Mouse (Mus musculus): ENCODE measurements at regions not wholly inside any gene's neighbourhood (a gene's known extent, or its start where the extent isn't known, plus 50 kb on each side); places are given as distances from the start of the nearest gene placed in this dataset.

GRCm38 (mm10) chr4:95346722-95347197 lies 210.5 kb upstream of the Fggy start:
- peak; percentile 39; the same call in 1 of the 2 replicates for ATAC-seq (ENCODE audit: insufficient read depth, low FRiP score, low read depth)

GRCm38 (mm10) chr4:95347436-95347835 lies 209.9 kb upstream of the Fggy start:
- Histone ChIP-seq H3K9ac (no peak overlapping the region), H3K36me3 (no peaks in the 10 kb centered on the region), H3K4me3 (replicated peaks) (no peak overlapping the region), H3K27me3 (replicated peaks) (no peaks in the 10 kb centered on the region), H3K4me2 (no peak overlapping the region), H3K27ac (0 out of 2 replicates have a peak overlapping the region, but pooled peaks have one; percentile 37), H3K4me1 (no peaks in the 10 kb centered on the region), H3K9me3 (no peaks in the 10 kb centered on the region)
- no peak for ATAC-seq (ENCODE audit: insufficient read depth, low FRiP score, low read depth)
- WGBS, result 88% methylated on average over 2 of the region's 2 CpGs

More at GRCm38 (mm10) chr4:95346722-95347197, 210.5 kb upstream of the Fggy start:
- peak overlapping the region; percentile 37; the same call in 1 of the 2 replicates for H3K27ac ChIP-seq
- no peak overlapping the region for H3K4me2 ChIP-seq
- H3K4me3 ChIP-seq (replicated peaks), result no peak overlapping the region
- no peaks in the 10 kb centered on the region for H3K36me3 ChIP-seq
- no peaks in the 10 kb centered on the region for H3K27me3 ChIP-seq (replicated peaks)
- H3K4me1 ChIP-seq, result no peaks in the 10 kb centered on the region
- H3K9ac ChIP-seq, result no peak overlapping the region
- WGBS, result 48% methylated on average over 3 of the region's 3 CpGs
- no peaks in the 10 kb centered on the region for H3K9me3 ChIP-seq

GRCm38 (mm10) chr4:95348405-95349123 lies 208.7 kb upstream of the Fggy start:
- Histone ChIP-seq H3K9me3 (no peaks in the 10 kb centered on the region), H3K4me2 (no peak overlapping the region), H3K36me3 (no peaks in the 10 kb centered on the region), H3K27me3 (replicated peaks) (no peaks in the 10 kb centered on the region), H3K4me3 (replicated peaks) (no peak overlapping the region), H3K27ac (no peak overlapping the region), H3K4me1 (no peaks in the 10 kb centered on the region), H3K9ac (no peak overlapping the region)
- WGBS, result 69% methylated on average over 4 of the region's 4 CpGs
- no peak for ATAC-seq (ENCODE audit: insufficient read depth, low FRiP score, low read depth)

GRCm38 (mm10) chr4:95353894-95354319 lies 203.4 kb upstream of the Fggy start:
- H3K9ac ChIP-seq, result no peak overlapping the region
- no peak overlapping the region for H3K4me3 ChIP-seq (replicated peaks)
- H3K4me1 ChIP-seq, result no peaks in the 10 kb centered on the region
- H3K36me3 ChIP-seq, result no peaks in the 10 kb centered on the region
- 43% methylated on average over 7 of the region's 7 CpGs for WGBS
- no peaks in the 10 kb centered on the region for H3K27me3 ChIP-seq (replicated peaks)
- peak; percentile 56; the same call in 1 of the 2 replicates for ATAC-seq (ENCODE audit: insufficient read depth, low FRiP score, low read depth)
- no peaks in the 10 kb centered on the region for H3K9me3 ChIP-seq
- peak overlapping the region; percentile 8; the same call in 1 of the 2 replicates for H3K27ac ChIP-seq
- no peak overlapping the region for H3K4me2 ChIP-seq

DNA sequence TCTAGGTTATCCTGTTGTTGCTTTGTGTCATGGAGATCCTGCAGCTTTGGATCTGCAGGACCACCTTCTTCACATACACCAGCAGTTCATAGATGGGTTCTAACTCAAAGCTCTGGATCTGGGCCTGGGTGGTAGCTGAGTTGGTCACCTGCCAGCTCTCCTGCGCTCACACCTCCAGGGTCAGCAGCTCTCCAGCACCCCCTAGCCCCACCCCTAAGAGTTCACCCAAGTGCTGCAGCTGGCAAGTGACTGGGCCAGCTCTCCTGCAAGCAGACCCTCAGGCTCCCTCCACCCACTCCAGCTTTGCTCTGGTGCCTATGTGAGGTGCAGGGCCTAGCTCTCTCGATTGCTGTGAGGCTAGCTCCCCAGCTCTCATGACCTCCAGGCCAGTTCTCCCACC lies 198.6 kb upstream of the Fggy start:
- H3K9ac ChIP-seq, result no peak overlapping the region
- H3K4me1 ChIP-seq, result no peaks in the 10 kb centered on the region
- no peaks in the 10 kb centered on the region for H3K36me3 ChIP-seq
- no peak overlapping the region for H3K4me2 ChIP-seq
- no peak for ATAC-seq (ENCODE audit: insufficient read depth, low FRiP score, low read depth)
- no peak overlapping the region for H3K4me3 ChIP-seq (replicated peaks)
- H3K27me3 ChIP-seq (replicated peaks), result no peaks in the 10 kb centered on the region
- no peaks in the 10 kb centered on the region for H3K9me3 ChIP-seq
- 66% methylated on average over 2 of the region's 2 CpGs for WGBS
- H3K27ac ChIP-seq, result no peak overlapping the region

GRCm38 (mm10) chr4:95360336-95360967 lies 196.9 kb upstream of the Fggy start:
- Histone ChIP-seq H3K27ac (0 out of 2 replicates have a peak overlapping the region, but pooled peaks have one; percentile 24), H3K4me2 (no peak overlapping the region), H3K36me3 (no peaks in the 10 kb centered on the region), H3K9me3 (no peaks in the 10 kb centered on the region), H3K27me3 (replicated peaks) (no peaks in the 10 kb centered on the region), H3K4me3 (replicated peaks) (no peak overlapping the region), H3K9ac (no peak overlapping the region), H3K4me1 (no peaks in the 10 kb centered on the region)
- 45% methylated on average over 3 of the region's 3 CpGs for WGBS
- ATAC-seq (ENCODE audit: insufficient read depth, low FRiP score, low read depth), result no peak

GRCm38 (mm10) chr4:95364376-95365082 lies 192.8 kb upstream of the Fggy start:
- no peak overlapping the region for H3K9ac ChIP-seq
- no peaks in the 10 kb centered on the region for H3K4me1 ChIP-seq
- no peaks in the 10 kb centered on the region for H3K9me3 ChIP-seq
- ATAC-seq (ENCODE audit: insufficient read depth, low FRiP score, low read depth), result no peak
- H3K4me3 ChIP-seq (replicated peaks), result no peak overlapping the region
- 88% methylated on average over 4 of the region's 4 CpGs for WGBS
- no peaks in the 10 kb centered on the region for H3K36me3 ChIP-seq
- H3K4me2 ChIP-seq, result no peak overlapping the region
- H3K27me3 ChIP-seq (replicated peaks), result no peaks in the 10 kb centered on the region
- H3K27ac ChIP-seq, result no peak overlapping the region

GRCm38 (mm10) chr4:95376386-95376785 lies 180.9 kb upstream of the Fggy start:
- Histone ChIP-seq H3K9ac (no peak overlapping the region), H3K27me3 (replicated peaks) (no peaks in the 10 kb centered on the region), H3K9me3 (no peaks in the 10 kb centered on the region), H3K36me3 (no peaks in the 10 kb centered on the region), H3K4me2 (no peak overlapping the region), H3K4me1 (no peaks in the 10 kb centered on the region), H3K27ac (peak overlapping the region; percentile 69; the same call in 1 of the 2 replicates), H3K4me3 (replicated peaks) (no peak overlapping the region)
- 32% methylated on average over 5 of the region's 5 CpGs for WGBS
- no peak for ATAC-seq (ENCODE audit: insufficient read depth, low FRiP score, low read depth)

- H3K4me3 ChIP-seq (replicated peaks), result no peak overlapping the region
- no peaks in the 10 kb centered on the region for H3K9me3 ChIP-seq
- peak overlapping the region; percentile 69 for H3K27ac ChIP-seq
- no peaks in the 10 kb centered on the region for H3K4me1 ChIP-seq
- no peak overlapping the region for H3K9ac ChIP-seq
- 42% methylated on average over 9 of the region's 9 CpGs for WGBS
- H3K27me3 ChIP-seq (replicated peaks), result no peaks in the 10 kb centered on the region
- no peaks in the 10 kb centered on the region for H3K36me3 ChIP-seq
- H3K4me2 ChIP-seq, result no peak overlapping the region
- ATAC-seq (ENCODE audit: insufficient read depth, low FRiP score, low read depth), result no peak; the same call in 1 of the 2 replicates
Measured at GRCm38 (mm10) chr4:95377222-95378134, 179.8 kb upstream of the Fggy start.

DNA sequence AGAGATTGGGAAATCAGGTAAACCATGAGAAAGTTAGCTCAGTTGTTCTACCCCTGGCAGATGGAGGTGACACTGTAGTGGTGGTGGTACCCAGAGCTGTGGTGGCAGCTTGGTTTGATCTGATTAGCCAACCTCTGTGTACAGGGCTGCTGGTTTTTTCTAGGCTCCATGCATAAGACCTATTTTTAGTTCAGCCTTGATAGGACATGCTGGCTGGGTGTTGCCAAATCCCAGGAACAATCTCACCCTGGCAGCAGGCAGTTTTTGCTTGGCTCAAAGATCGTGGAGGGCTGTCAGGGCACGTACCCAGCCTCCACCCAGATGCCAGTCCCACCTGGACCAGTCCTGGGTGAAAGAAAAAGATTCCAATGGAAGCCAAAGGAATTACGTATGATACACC lies 178.7 kb upstream of the Fggy start:
- Histone ChIP-seq H3K9ac (no peak overlapping the region), H3K4me1 (no peaks in the 10 kb centered on the region), H3K27me3 (replicated peaks) (no peaks in the 10 kb centered on the region), H3K4me3 (replicated peaks) (no peak overlapping the region), H3K9me3 (no peaks in the 10 kb centered on the region), H3K36me3 (no peaks in the 10 kb centered on the region), H3K27ac (peak overlapping the region; percentile 69), H3K4me2 (no peak overlapping the region)
- ATAC-seq (ENCODE audit: insufficient read depth, low FRiP score, low read depth), result peak; percentile 43; the same call in 1 of the 2 replicates
- 81% methylated on average over 3 of the region's 3 CpGs for WGBS

GRCm38 (mm10) chr4:95383216-95383892 lies 174.0 kb upstream of the Fggy start:
- H3K27me3 ChIP-seq (replicated peaks), result no peaks in the 10 kb centered on the region
- H3K4me3 ChIP-seq (replicated peaks), result no peak overlapping the region
- H3K9ac ChIP-seq, result no peak overlapping the region
- peaks cover 9% of the 10 kb centered on the region for H3K4me1 ChIP-seq
- ATAC-seq (ENCODE audit: insufficient read depth, low FRiP score, low read depth), result no peak
- H3K27ac ChIP-seq, result no peak overlapping the region
- WGBS, result 67% methylated on average over 8 of the region's 8 CpGs
- H3K36me3 ChIP-seq, result no peaks in the 10 kb centered on the region
- no peaks in the 10 kb centered on the region for H3K9me3 ChIP-seq
- H3K4me2 ChIP-seq, result no peak overlapping the region

Data from stomach, embryonic 15.5 days (tissue).